Mouse (Mus musculus) MEL (cell line): ENCODE results near the gene Anp32e. TPM values are rescaled to one million over a fixed set of nuclear protein-coding genes. Genes with fewer than 3 reads are reported as not detected.
"Not testable (repeated sequence)": the region's sequence is repeated elsewhere in the genome, so short reads cannot be mapped to it uniquely, and the experiment has no call there.

ENCODE experiments used
- DNase-seq: peaks from one replicate; pipeline ENCODE4 v3.0.0; 2011; ENCODE audit warnings: low read depth, low spot score
- H3K27ac ChIP-seq: 2 replicates; pipeline ENCODE4 v1.5.1; 2012; ENCODE audit warnings: low read depth, mild to moderate bottlenecking, control low read depth, low read length, moderate library complexity; ENCODE audit not compliant: control insufficient read depth
- H3K27me3 ChIP-seq, 2 experiments: fragments of 150-350 bp in 1 of 2; sonication (generic) in 1 of 2; 2 replicates each; pipeline ENCODE4 v1.6.1; 2012; ENCODE audit warnings: low read length in 2 of 2, mild to moderate bottlenecking in 2 of 2, improper control_type of control experiment in 1 of 2, moderate library complexity in 1 of 2; ENCODE audit not compliant: insufficient read depth in 2 of 2, control insufficient read depth in 1 of 2
- H3K36me3 ChIP-seq, 2 experiments: 2 replicates each; pipeline ENCODE4 v1.6.1; 2012 to 2014; ENCODE audit warnings: low read length in 2 of 2, improper control_type of control experiment in 1 of 2, inconsistent platforms in 1 of 2, mild to moderate bottlenecking in 1 of 2; ENCODE audit not compliant: insufficient read depth in 2 of 2, control insufficient read depth in 1 of 2
- H3K4me1 ChIP-seq, 2 experiments: fragments of 150-350 bp in 1 of 2; sonication (generic) in 1 of 2; 2 replicates each; pipeline ENCODE4 v1.6.1; 2012; ENCODE audit warnings: low read length in 2 of 2, improper control_type of control experiment in 1 of 2, mild to moderate bottlenecking in 1 of 2; ENCODE audit not compliant: insufficient read depth in 2 of 2, control insufficient read depth in 1 of 2
- H3K4me3 ChIP-seq, 2 experiments: fragments of 150-350 bp in 1 of 2; sonication (generic) in 1 of 2; 2 replicates each; pipeline ENCODE4 v1.5.1; 2012; ENCODE audit warnings: low read depth in 2 of 2, low read length in 2 of 2, mild to moderate bottlenecking in 2 of 2, moderate library complexity in 2 of 2, control low read depth in 1 of 2, improper control_type of control experiment in 1 of 2; ENCODE audit not compliant: control insufficient read depth in 1 of 2, insufficient read depth in 1 of 2
- H3K79me2 ChIP-seq: 2 replicates; pipeline ENCODE4 v1.6.1; 2012; ENCODE audit warnings: mild to moderate bottlenecking, low read length, moderate library complexity; ENCODE audit not compliant: control insufficient read depth, poor library complexity, insufficient read depth
- H3K9ac ChIP-seq: 2 replicates; pipeline ENCODE4 v1.6.1; 2012; ENCODE audit warnings: low read depth, mild to moderate bottlenecking, control low read depth, low read length, moderate library complexity; ENCODE audit not compliant: control insufficient read depth, poor library complexity, severe bottlenecking
- H3K9me3 ChIP-seq: fragments of 150-350 bp; sonication (generic); replicated peaks from 2 replicates; pipeline ENCODE4 v1.6.1; 2012; ENCODE audit warnings: mild to moderate bottlenecking, low read length, improper control_type of control experiment, moderate library complexity; ENCODE audit not compliant: insufficient read depth
- E2F4 ChIP-seq: IDR thresholded peaks from 2 replicates; pipeline ENCODE4 v1.6.1; 2011; ENCODE audit warnings: low read depth, low read length, improper control_type of control experiment, borderline replicate concordance
- JUND ChIP-seq: IDR thresholded peaks from 2 replicates; pipeline ENCODE4 v1.6.1; 2011; ENCODE audit warnings: low read depth, mild to moderate bottlenecking, improper control_type of control experiment, low read length
- MAZ ChIP-seq: IDR thresholded peaks from 2 replicates; pipeline ENCODE4 v1.6.1; 2012; ENCODE audit warnings: low read depth, mild to moderate bottlenecking, inconsistent platforms, low read length, improper control_type of control experiment
- MEF2A ChIP-seq: IDR thresholded peaks from 2 replicates; pipeline ENCODE4 v1.6.1; 2014; ENCODE audit warnings: low read depth, mild to moderate bottlenecking, inconsistent platforms, low read length, improper control_type of control experiment; ENCODE audit not compliant: poor library complexity, insufficient replicate concordance, severe bottlenecking; ENCODE audit errors: extremely low read depth
- POLR2A ChIP-seq, 2 experiments: IDR thresholded peaks; 2 replicates each; pipeline ENCODE4 v1.6.1; 2011 to 2012; ENCODE audit warnings: low read length in 2 of 2, mild to moderate bottlenecking in 2 of 2, control low read depth in 1 of 2, improper control_type of control experiment in 1 of 2, low read depth in 1 of 2, moderate library complexity in 1 of 2; ENCODE audit not compliant: control insufficient read depth in 1 of 2, insufficient read depth in 1 of 2, poor library complexity in 1 of 2
- TAL1 ChIP-seq: IDR thresholded peaks from 2 replicates; pipeline ENCODE4 v1.6.1; 2012; ENCODE audit warnings: mild to moderate bottlenecking, inconsistent platforms, low read length, moderate library complexity, mixed read lengths
- UBTF ChIP-seq: IDR thresholded peaks from 2 replicates; pipeline ENCODE4 v1.6.1; 2012; ENCODE audit warnings: low read depth, mild to moderate bottlenecking, inconsistent platforms, low read length, improper control_type of control experiment, moderate library complexity, borderline replicate concordance; ENCODE audit not compliant: insufficient read depth
- polyA plus RNA-seq, 2 experiments: library from polyadenylated mRNA; stranded (reverse) in 1 of 2; unstranded in 1 of 2; fragments of >175 nt in 1 of 2; fragments of >200 nt in 1 of 2; gene quantifications; 2 replicates each; pipeline versions ENCODE4 v1.2.1 to v1.2.4; 2012; ENCODE audit warnings: low replicate concordance in 2 of 2, low read depth in 1 of 2; ENCODE audit not compliant: insufficient read length in 2 of 2, insufficient read depth in 1 of 2, missing spikeins in 1 of 2
- total RNA-seq: library from RNA; depleted of rRNA; stranded (reverse); fragments of 300-350 nt; gene quantifications from 2 replicates; pipeline ENCODE4 v1.2.3, GENCODE M21; 2012

Anp32e gene
- total and polyA plus RNA-seq, 3 experiments, result 159 to 748 (median 412) TPM

DNA sequence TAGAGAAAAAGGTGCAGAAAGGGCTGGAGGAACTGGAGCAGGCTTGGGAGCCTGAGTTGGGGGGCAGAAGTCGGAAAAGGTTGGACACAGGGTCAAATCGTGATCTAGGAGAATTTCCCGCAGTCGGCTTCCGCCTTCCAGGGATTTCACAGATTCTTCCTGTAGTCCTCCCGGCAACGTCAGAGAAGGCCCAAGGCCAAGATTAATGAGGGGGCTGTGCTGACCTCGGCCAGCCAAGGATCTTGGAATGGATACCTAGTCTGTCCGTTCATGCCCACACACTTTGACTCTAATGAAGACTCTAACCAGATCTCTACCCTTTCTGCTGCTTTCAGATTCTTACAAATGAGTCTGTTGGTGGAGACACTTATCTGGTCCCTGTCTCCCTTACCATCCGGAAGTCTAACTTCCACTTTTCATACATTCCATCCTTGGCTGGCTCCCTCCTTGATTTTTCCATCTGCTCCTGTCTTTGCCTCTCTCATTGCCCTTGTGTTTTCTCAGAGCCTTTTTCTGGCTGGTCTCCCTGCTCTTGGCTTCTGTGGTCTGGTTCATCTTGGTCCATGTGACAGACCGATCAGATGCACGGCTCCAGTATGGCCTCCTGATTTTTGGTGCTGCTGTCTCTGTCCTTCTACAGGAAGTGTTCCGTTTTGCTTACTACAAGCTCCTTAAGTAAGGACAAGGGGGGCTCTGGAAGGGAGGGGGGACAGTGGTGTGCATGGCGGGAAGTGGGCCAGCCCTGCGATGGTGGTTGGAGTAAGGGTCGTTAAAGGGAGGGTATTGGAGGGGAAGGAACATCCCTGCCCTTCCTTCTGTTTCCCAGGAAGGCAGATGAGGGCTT is 34.5 kb upstream of the Anp32e start (continued):
- peak; percentile 30; the same call in 1 of the 2 replicates for TF ChIP-seq MEF2A
- no peak for TF ChIP-seq E2F4
- no peak for TF ChIP-seq UBTF
- no peak for TF ChIP-seq MAZ

DNA sequence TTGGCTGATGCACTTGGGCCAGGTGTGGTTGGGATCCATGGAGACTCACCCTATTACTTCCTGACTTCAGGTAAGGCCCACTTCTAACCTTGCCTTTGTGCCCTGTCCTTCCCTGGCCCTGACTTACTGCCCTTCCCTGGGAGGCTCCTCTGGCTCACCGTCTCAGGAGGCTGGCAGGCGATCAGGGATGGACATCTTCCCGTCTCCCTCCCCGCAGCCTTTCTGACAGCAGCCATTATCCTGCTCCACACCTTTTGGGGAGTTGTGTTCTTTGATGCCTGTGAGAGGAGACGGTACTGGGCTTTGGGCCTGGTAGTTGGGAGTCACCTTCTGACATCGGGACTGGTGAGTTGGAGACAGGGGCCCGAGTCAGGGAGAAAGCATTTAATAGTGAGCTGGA is 33.5 kb upstream of the Anp32e start:
- H3K4me3 ChIP-seq, DNase-seq, H3K9me3 ChIP-seq, H3K27ac ChIP-seq, H3K9ac ChIP-seq, H3K27me3 ChIP-seq: not testable (repeated sequence)
- H3K4me1 ChIP-seq, result peaks cover 12 to 20% of the 10 kb centered on the region in 2 experiments
- H3K79me2 ChIP-seq, result peaks cover 11% of the 10 kb centered on the region
- H3K36me3 ChIP-seq, result peaks cover 0 to 16% of the 10 kb centered on the region in 2 experiments; a peak in 2 of 4 replicates

DNA sequence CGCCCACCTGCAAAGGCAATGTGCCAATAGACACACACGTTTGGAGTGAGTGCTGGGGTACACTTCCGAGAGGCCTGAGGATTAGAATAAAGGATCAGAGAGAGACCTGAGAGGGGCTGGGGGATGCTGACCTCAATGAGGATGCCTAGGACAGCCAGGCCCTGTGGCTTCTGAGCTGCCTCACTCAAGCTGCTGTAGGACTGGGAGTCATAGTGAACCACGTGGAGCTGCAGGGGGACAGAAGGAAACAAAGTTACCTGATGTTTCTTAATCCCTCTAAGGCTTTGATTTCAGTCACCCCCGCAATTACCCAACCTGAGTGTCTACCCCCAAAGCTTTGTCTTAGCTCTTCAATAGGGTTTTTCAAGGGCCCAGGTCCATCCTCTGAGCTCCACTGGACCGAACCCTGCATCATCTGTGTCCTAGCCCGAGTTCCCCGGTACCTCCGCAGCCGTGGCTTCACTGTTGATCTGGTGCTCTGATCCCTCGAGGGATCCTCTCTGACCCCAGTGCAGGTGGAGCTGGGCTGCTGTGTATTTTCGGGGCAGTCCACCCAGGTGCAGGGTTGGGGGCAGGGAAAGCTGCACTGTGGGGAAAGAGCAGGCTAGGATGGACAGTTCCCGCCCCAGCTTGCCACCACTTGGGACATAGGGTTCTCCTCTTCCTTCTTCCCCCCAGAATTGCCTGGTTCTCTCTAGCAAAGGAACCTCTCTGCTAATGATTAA is 29.1 kb upstream of the Anp32e start:
- H3K36me3 ChIP-seq, result no peaks in the 10 kb centered on the region
- DNase-seq, result no peak
- H3K27ac ChIP-seq, result no peak overlapping the region
- H3K4me3 ChIP-seq, result no peak overlapping the region
- H3K4me1 ChIP-seq, result peaks cover 0 to 2% of the 10 kb centered on the region in 2 experiments; a peak in 1 of 4 replicates
- peaks cover 1% of the 10 kb centered on the region for H3K79me2 ChIP-seq
- 0 out of 4 replicates have a peak, but pooled peaks of 1 of the 2 experiments have one; percentile 3 for TF ChIP-seq POLR2A (IDR thresholded peaks at IDR 0.05; ENCODE audit: control insufficient read depth in 1 of 2, insufficient read depth in 1 of 2, low read depth in 1 of 2, low read length in 2 of 2, poor library complexity in 1 of 2)
- 0 out of 2 replicates have a peak, but pooled peaks have one; percentile 2 for TF ChIP-seq TAL1
- TF ChIP-seq JUND, result no peak
- H3K27me3 ChIP-seq, result peaks cover 6 to 14% of the 10 kb centered on the region in 2 experiments; a peak in 3 of 4 replicates
- no peak overlapping the region for H3K9ac ChIP-seq
- H3K9me3 ChIP-seq, result no peaks in the 10 kb centered on the region
